Mouse (Mus musculus) stomach, embryonic 15.5 days (tissue): ENCODE data around the gene Ciita. TPM values are rescaled to one million over a fixed set of nuclear protein-coding genes. Genes with fewer than 3 reads are reported as not detected.

Experiments used
- ATAC-seq: fragments of 200-750 bp; cut with Nextera tagmentation; 2 replicates; pipeline ENCODE4 v1.8.0; 2017; ENCODE audit warnings: low read depth, moderate number of reproducible peaks, moderate TSS enrichment; ENCODE audit not compliant: insufficient read depth, low FRiP score
- H3K27ac ChIP-seq: fragments of 300-500 bp; sonication (generic); 2 replicates; pipeline ENCODE4 v1.5.1; 2015; ENCODE audit warnings: mild to moderate bottlenecking, inconsistent platforms
- H3K27me3 ChIP-seq: fragments of 300-500 bp; sonication (generic); replicated peaks from 2 replicates; pipeline ENCODE4 v1.6.1; 2015; ENCODE audit warnings: inconsistent platforms
- H3K36me3 ChIP-seq: fragments of 300-500 bp; sonication (generic); 2 replicates; pipeline ENCODE4 v1.6.1; 2015; ENCODE audit warnings: inconsistent platforms
- H3K4me1 ChIP-seq: fragments of 300-500 bp; sonication (generic); 2 replicates; pipeline ENCODE4 v1.6.1; 2015; ENCODE audit warnings: inconsistent platforms
- H3K4me2 ChIP-seq: fragments of 300-500 bp; sonication (generic); 2 replicates; pipeline ENCODE4 v1.6.1; 2015; ENCODE audit warnings: mild to moderate bottlenecking, inconsistent platforms
- H3K4me3 ChIP-seq: fragments of 300-500 bp; sonication (generic); replicated peaks from 2 replicates; pipeline ENCODE4 v1.5.1; 2015; ENCODE audit warnings: inconsistent platforms
- H3K9ac ChIP-seq: fragments of 300-500 bp; sonication (generic); 2 replicates; pipeline ENCODE4 v1.6.1; 2015; ENCODE audit warnings: inconsistent platforms
- H3K9me3 ChIP-seq: fragments of 300-500 bp; sonication (generic); 2 replicates; pipeline ENCODE4 v1.6.1; 2016; ENCODE audit warnings: inconsistent platforms
- WGBS: fragments of 180-500 bp; shearing (Covaris S2); methylation state at CpG from one replicate; pipeline ENCODE4 v1.1.7; 2015; 5-methylcytosine and 5-hydroxymethylcytosine counted together
- polyA plus RNA-seq: library from polyadenylated mRNA; unstranded; fragments of >200 nt; fragmentation: Nextera tagmentation; extraction: Ambion mirVana; gene quantifications from 2 replicates; pipeline ENCODE4 v1.2.1, GENCODE M21; 2015

Gene Ciita
- polyA plus RNA-seq, 1 experiment from 2014 or later, result 0.40 TPM

GRCm38 (mm10) chr16:10525610-10525980 lies 45.7 kb downstream of the Ciita start:
- ATAC-seq, result no peak
- no peak overlapping the region for H3K9ac ChIP-seq
- peaks cover 10% of the 10 kb centered on the region; the same call in 1 of the 2 replicates for H3K36me3 ChIP-seq
- 48% methylated on average over 2 of the region's 2 CpGs for WGBS
- H3K27me3 ChIP-seq, result no peaks in the 10 kb centered on the region
- H3K9me3 ChIP-seq, result no peaks in the 10 kb centered on the region
- H3K4me1 ChIP-seq, result no peaks in the 10 kb centered on the region
- H3K27ac ChIP-seq, result no peak overlapping the region
- no peak overlapping the region for H3K4me3 ChIP-seq
- no peak overlapping the region for H3K4me2 ChIP-seq

- Histone ChIP-seq H3K4me2 (no peak overlapping the region), H3K9me3 (no peaks in the 10 kb centered on the region), H3K4me1 (no peaks in the 10 kb centered on the region), H3K4me3 (no peak overlapping the region), H3K27me3 (no peaks in the 10 kb centered on the region), H3K9ac (no peak overlapping the region), H3K36me3 (peaks cover 10% of the 10 kb centered on the region; the same call in 1 of the 2 replicates), H3K27ac (no peak overlapping the region)
- ATAC-seq, result no peak
- 72% methylated on average over 6 of the region's 6 CpGs for WGBS
Measured at GRCm38 (mm10) chr16:10527046-10527644, 47.3 kb downstream of the Ciita start.

- no peaks in the 10 kb centered on the region for H3K4me1 ChIP-seq
- WGBS, result 83% methylated on average over 3 of the region's 3 CpGs
- H3K9me3 ChIP-seq, result no peaks in the 10 kb centered on the region
- H3K27me3 ChIP-seq, result no peaks in the 10 kb centered on the region
- no peak overlapping the region for H3K9ac ChIP-seq
- H3K36me3 ChIP-seq, result peaks cover 10% of the 10 kb centered on the region; the same call in 1 of the 2 replicates
- H3K27ac ChIP-seq, result no peak overlapping the region
- H3K4me2 ChIP-seq, result no peak overlapping the region
- no peak for ATAC-seq
- no peak overlapping the region for H3K4me3 ChIP-seq
Measured at GRCm38 (mm10) chr16:10528382-10528781, 48.5 kb downstream of the Ciita start.

DNA sequence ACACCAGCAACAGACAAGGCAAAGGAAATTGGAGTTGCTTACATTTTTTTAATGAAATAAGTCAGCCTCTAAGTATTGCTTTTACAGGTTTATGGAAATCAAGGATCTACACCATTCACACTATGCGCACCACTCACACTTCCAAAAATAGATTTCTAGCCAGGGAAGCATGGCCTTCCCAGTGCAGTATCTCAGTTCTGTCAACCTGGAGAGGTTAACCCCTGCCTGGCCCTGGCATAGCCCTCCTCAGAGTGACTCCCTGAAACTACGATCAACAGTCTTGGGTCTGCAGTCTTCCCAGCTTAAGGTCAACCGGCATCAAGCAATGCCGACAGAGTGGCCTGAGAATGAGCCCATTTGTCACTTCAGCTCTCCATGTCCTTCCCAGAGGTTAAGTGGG lies 50.3 kb downstream of the Ciita start:
- Histone ChIP-seq H3K36me3 (peaks cover 10% of the 10 kb centered on the region; the same call in 1 of the 2 replicates), H3K9me3 (no peaks in the 10 kb centered on the region), H3K27me3 (no peaks in the 10 kb centered on the region), H3K4me3 (no peak overlapping the region), H3K9ac (no peak overlapping the region), H3K4me1 (no peaks in the 10 kb centered on the region), H3K4me2 (no peak overlapping the region), H3K27ac (no peak overlapping the region)
- ATAC-seq, result no peak
- WGBS, result 76% methylated on average over 4 of the region's 4 CpGs

GRCm38 (mm10) chr16:10533781-10534180 lies 53.9 kb downstream of the Ciita start:
- ATAC-seq, result no peak
- Histone ChIP-seq H3K4me3 (no peak overlapping the region), H3K27me3 (no peaks in the 10 kb centered on the region), H3K4me2 (no peak overlapping the region), H3K9me3 (no peaks in the 10 kb centered on the region), H3K27ac (no peak overlapping the region), H3K9ac (no peak overlapping the region), H3K4me1 (no peaks in the 10 kb centered on the region), H3K36me3 (peaks cover 13% of the 10 kb centered on the region; the same call in 1 of the 2 replicates)
- 88% methylated on average over 4 of the region's 4 CpGs for WGBS

GRCm38 (mm10) chr16:10534567-10534966 lies 54.7 kb downstream of the Ciita start:
- ATAC-seq, result no peak
- 0 out of 2 replicates have a peak, but pooled peaks cover 11% of the 10 kb centered on the region for H3K36me3 ChIP-seq
- 0 out of 2 replicates have a peak, but pooled peaks cover 2% of the 10 kb centered on the region for H3K4me1 ChIP-seq
- no peak overlapping the region for H3K4me3 ChIP-seq
- H3K9me3 ChIP-seq, result no peaks in the 10 kb centered on the region
- H3K27me3 ChIP-seq, result no peaks in the 10 kb centered on the region
- no peak overlapping the region for H3K9ac ChIP-seq
- no peak overlapping the region for H3K27ac ChIP-seq
- 77% methylated on average over 7 of the region's 7 CpGs for WGBS
- no peak overlapping the region for H3K4me2 ChIP-seq

GRCm38 (mm10) chr16:10536323-10536722 lies 56.5 kb downstream of the Ciita start:
- no peak overlapping the region for H3K4me2 ChIP-seq
- H3K4me3 ChIP-seq, result no peak overlapping the region
- H3K4me1 ChIP-seq, result peaks cover 19% of the 10 kb centered on the region
- 0 out of 2 replicates have a peak, but pooled peaks cover 4% of the 10 kb centered on the region for H3K36me3 ChIP-seq
- no peak overlapping the region for H3K9ac ChIP-seq
- no peaks in the 10 kb centered on the region for H3K27me3 ChIP-seq
- no peaks in the 10 kb centered on the region for H3K9me3 ChIP-seq
- H3K27ac ChIP-seq, result no peak overlapping the region
- no peak for ATAC-seq
- WGBS, result 68% methylated on average over 5 of the region's 5 CpGs

GRCm38 (mm10) chr16:10536961-10537360 lies 57.1 kb downstream of the Ciita start:
- WGBS, result 69% methylated on average over 3 of the region's 3 CpGs
- no peak overlapping the region for H3K4me2 ChIP-seq
- ATAC-seq, result no peak

DNA sequence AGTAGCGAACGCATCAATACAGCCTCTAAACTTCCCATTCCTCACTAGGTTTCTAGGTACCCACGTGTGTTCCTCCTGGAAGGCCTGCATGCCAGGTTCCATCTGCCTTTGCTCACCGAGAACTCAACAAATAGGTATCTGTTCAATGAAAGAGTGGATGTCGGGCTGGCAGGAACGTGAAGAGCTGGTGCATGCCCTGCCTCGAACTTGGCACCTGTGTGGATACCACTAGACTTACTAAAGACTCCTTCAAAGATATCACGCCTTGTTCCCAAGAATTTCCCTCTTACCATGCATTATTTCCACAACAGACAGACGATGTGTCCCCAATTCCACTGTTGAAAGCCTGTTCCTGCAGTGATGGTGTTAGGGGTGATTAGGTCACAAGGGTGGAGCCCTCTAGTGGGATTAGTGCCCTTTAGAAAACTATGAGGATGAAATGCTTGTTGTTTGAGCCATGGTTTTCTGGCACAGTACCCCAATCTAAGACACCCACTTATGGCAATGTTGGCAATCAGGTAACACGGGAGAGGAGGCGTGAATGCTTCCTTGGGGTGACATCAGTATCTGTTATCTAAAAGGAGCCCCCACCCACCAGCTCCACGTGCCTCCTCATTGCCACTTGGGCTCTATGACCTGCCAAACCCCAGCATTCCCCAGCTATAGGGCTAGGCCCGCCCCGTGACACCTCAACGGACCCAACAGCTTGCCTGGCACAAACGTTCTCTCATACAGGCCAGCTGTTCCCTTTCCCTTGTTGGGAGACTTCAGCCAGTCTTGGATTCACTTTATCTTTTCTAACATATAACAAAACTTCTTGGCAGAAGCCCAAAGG lies 61.1 kb downstream of the Ciita start:
- Histone ChIP-seq H3K9ac (peak overlapping the region; percentile 17; the same call in 1 of the 2 replicates), H3K27ac (peak overlapping the region; percentile 91; the same call in 1 of the 2 replicates), H3K9me3 (no peaks in the 10 kb centered on the region), H3K36me3 (no peaks in the 10 kb centered on the region), H3K4me2 (peak overlapping the region; percentile 80), H3K4me1 (peaks cover 24% of the 10 kb centered on the region), H3K27me3 (no peaks in the 10 kb centered on the region), H3K4me3 (peak overlapping the region; percentile 78)
- no peak for ATAC-seq
- WGBS, result 63% methylated on average over 16 of the region's 16 CpGs

More at GRCm38 (mm10) chr16:10536961-10537360, 57.1 kb downstream of the Ciita start:
- H3K36me3 ChIP-seq, result 0 out of 2 replicates have a peak, but pooled peaks cover 4% of the 10 kb centered on the region
- H3K9me3 ChIP-seq, result no peaks in the 10 kb centered on the region
- no peak overlapping the region for H3K4me3 ChIP-seq
- H3K4me1 ChIP-seq, result peaks cover 21% of the 10 kb centered on the region
- no peaks in the 10 kb centered on the region for H3K27me3 ChIP-seq
- H3K27ac ChIP-seq, result no peak overlapping the region
- no peak overlapping the region for H3K9ac ChIP-seq

- 16% methylated on average over 7 of the region's 7 CpGs for WGBS
- peak overlapping the region; percentile 78 for H3K4me3 ChIP-seq
- peak overlapping the region; percentile 91; the same call in 1 of the 2 replicates for H3K27ac ChIP-seq
- peaks cover 30% of the 10 kb centered on the region for H3K4me1 ChIP-seq
- H3K4me2 ChIP-seq, result peak overlapping the region; percentile 80
- no peaks in the 10 kb centered on the region for H3K27me3 ChIP-seq
- H3K36me3 ChIP-seq, result no peaks in the 10 kb centered on the region
- no peak for ATAC-seq
- no peaks in the 10 kb centered on the region for H3K9me3 ChIP-seq
- H3K9ac ChIP-seq, result peak overlapping the region; percentile 17; the same call in 1 of the 2 replicates
Measured at GRCm38 (mm10) chr16:10541598-10541930, 61.7 kb downstream of the Ciita start.

GRCm38 (mm10) chr16:10542266-10542665 lies 62.4 kb downstream of the Ciita start:
- Histone ChIP-seq H3K9me3 (no peaks in the 10 kb centered on the region), H3K4me2 (peak overlapping the region; percentile 80), H3K27ac (peak overlapping the region; percentile 91), H3K36me3 (no peaks in the 10 kb centered on the region), H3K4me1 (peaks cover 34% of the 10 kb centered on the region), H3K4me3 (peak overlapping the region; percentile 78), H3K27me3 (no peaks in the 10 kb centered on the region), H3K9ac (peak overlapping the region; percentile 95)
- 4% methylated on average over 22 of the region's 22 CpGs for WGBS
- ATAC-seq, result no peak
